Mouse (Mus musculus): ENCODE data around the gene Ank3. TPM values are rescaled to one million over a fixed set of nuclear protein-coding genes. Genes with fewer than 3 reads are reported as not detected.

Gene Ank3
- polyA plus RNA-seq, 1 experiment from 2014 or later, result 10.0 TPM

DNA sequence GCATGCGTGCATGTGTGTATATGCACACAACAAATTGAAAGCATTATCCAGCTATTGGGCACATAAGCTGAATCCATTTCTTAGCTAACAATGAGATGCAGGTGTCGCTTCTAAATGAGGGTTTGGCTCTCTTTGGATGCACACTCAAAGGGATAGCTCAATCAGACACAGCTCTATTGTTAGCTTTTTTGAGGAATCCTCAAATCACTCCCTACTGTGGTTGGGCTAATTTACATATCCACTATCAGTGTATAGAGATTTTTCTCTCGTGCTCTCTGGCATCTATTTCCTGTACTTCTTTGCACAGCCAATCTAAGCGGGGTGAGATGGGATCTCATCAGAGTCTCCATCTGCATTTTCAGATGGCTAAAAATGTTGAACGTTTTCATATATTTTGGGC lies 93.4 kb downstream of the Ank3 start:
- no peak for ATAC-seq
- H3K27ac ChIP-seq, result no peak overlapping the region
- no peaks in the 10 kb centered on the region for H3K4me1 ChIP-seq
- no peak overlapping the region for H3K4me3 ChIP-seq
- H3K9ac ChIP-seq, result no peak overlapping the region
- H3K36me3 ChIP-seq, result no peaks in the 10 kb centered on the region
- no peaks in the 10 kb centered on the region for H3K27me3 ChIP-seq (replicated peaks)
- H3K9me3 ChIP-seq (replicated peaks), result no peaks in the 10 kb centered on the region
- WGBS (ENCODE audit: insufficient replicate concordance), result 57% methylated on average over 5 of the region's 5 CpGs
- H3K4me2 ChIP-seq, result no peak overlapping the region

DNA sequence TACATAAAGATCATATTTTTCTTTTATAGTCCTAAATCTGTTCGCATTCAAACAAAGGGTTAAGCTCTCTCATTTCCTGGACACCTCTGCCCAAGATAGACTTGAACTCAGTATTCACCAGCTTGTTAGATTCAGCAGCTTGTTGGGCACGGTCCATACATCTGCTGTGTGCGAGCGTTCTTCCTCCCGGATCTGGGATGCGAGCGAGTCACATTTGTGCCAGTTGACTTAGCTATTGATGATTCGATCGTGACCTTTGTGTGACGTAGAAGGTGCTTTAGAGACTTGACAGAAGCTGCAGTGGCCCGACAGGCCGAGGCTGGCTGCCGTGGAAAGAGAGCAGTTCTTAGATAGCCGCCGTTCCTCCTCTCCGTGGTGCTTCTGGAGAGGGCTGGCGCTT lies 98.8 kb downstream of the Ank3 start:
- WGBS (ENCODE audit: insufficient replicate concordance), result 76% methylated on average over 17 of the region's 17 CpGs
- H3K4me1 ChIP-seq, result no peaks in the 10 kb centered on the region
- no peak overlapping the region for H3K4me3 ChIP-seq
- H3K36me3 ChIP-seq, result no peaks in the 10 kb centered on the region
- no peaks in the 10 kb centered on the region for H3K27me3 ChIP-seq (replicated peaks)
- H3K27ac ChIP-seq, result no peak overlapping the region
- H3K4me2 ChIP-seq, result no peak overlapping the region
- ATAC-seq, result no peak
- H3K9ac ChIP-seq, result no peak overlapping the region
- H3K9me3 ChIP-seq (replicated peaks), result no peaks in the 10 kb centered on the region

DNA sequence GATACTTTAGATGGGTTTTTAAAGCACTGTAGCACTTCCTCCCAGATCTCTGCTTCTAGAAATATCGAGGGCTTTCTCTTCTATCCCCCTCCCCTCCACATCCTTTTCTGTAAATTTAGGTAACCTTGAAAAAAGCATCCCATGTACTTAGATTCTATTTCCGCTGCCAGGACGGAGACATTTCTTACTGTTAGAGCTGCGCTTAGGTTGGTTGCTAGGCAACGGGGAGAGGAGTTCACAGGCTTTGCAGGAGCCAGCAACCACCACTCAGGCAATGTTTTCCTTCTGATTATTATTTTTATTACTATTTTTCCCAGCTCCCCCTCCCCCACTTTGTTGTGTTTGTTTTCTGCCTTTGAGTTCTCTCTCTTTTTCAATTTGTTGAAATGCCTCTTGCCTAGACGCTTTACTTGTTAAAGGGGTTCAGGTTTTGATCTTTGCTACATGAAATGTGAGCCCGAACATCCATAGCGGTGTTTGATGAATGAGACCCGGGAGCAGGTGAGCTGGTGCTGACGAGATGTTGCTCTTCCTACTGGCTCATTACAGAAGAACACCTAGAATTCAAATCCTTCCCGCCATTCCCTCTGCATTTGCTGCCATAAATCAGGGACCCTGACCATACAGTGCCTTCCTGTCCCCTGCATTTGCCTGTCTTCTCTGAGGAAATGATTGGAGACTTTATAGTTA lies 101.7 kb downstream of the Ank3 start:
- no peaks in the 10 kb centered on the region for H3K27me3 ChIP-seq (replicated peaks)
- no peaks in the 10 kb centered on the region for H3K4me1 ChIP-seq
- WGBS (ENCODE audit: insufficient replicate concordance), result 56% methylated on average over 11 of the region's 11 CpGs
- H3K4me3 ChIP-seq, result no peak overlapping the region
- no peaks in the 10 kb centered on the region for H3K36me3 ChIP-seq
- H3K9me3 ChIP-seq (replicated peaks), result no peaks in the 10 kb centered on the region
- no peak overlapping the region for H3K27ac ChIP-seq
- no peak for ATAC-seq
- H3K9ac ChIP-seq, result no peak overlapping the region
- H3K4me2 ChIP-seq, result no peak overlapping the region

DNA sequence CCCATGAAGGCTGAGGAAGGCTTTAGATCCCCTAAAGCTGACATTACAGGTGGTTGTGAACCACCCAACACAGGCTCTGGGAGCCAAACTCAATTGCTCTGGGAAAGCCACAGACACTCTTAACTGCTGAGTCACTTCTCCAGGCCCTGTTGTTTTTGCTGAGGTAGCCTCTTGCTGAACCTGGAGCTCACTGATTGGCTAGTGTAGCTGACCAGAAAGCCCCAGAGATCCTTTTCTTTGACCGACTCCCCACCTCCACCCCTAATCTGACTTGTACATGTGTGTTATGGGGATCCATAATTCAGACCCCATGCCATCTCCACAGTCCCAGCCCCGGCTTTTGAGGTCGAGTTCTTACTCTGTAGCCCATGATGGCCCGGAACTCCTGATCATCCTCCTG lies 105.2 kb downstream of the Ank3 start:
- WGBS (ENCODE audit: insufficient replicate concordance), result 70% methylated on average over 4 of the region's 4 CpGs
- no peak overlapping the region for H3K4me2 ChIP-seq
- no peaks in the 10 kb centered on the region for H3K27me3 ChIP-seq (replicated peaks)
- no peak overlapping the region for H3K27ac ChIP-seq
- no peaks in the 10 kb centered on the region for H3K36me3 ChIP-seq
- H3K9me3 ChIP-seq (replicated peaks), result no peaks in the 10 kb centered on the region
- H3K4me3 ChIP-seq, result no peak overlapping the region
- ATAC-seq, result 0 out of 2 replicates have a peak, but pooled peaks have one; percentile 13
- no peaks in the 10 kb centered on the region for H3K4me1 ChIP-seq
- H3K9ac ChIP-seq, result no peak overlapping the region

DNA sequence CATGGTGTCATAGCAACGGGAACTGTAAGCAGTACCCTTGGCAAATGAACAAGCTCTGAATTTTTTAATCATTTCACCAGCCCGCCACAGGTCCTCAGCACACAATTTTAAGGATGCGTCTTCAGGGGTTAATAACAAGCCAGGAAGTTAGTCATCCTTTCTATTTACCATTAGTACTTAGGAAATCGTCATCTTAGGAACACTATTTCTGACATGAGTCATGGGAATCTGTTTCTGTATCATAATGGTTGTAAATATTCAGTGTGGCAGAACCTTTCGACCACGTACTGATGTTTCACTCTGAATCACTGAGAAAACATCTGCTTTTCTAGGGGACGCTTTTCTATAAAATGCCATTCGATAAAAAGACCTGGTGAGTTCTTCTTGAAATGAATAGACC lies 109.1 kb downstream of the Ank3 start:
- H3K27me3 ChIP-seq (replicated peaks), result no peaks in the 10 kb centered on the region
- no peak overlapping the region for H3K4me2 ChIP-seq
- no peak overlapping the region for H3K9ac ChIP-seq
- H3K27ac ChIP-seq, result no peak overlapping the region
- no peak for ATAC-seq
- H3K36me3 ChIP-seq, result no peaks in the 10 kb centered on the region
- no peaks in the 10 kb centered on the region for H3K4me1 ChIP-seq
- WGBS (ENCODE audit: insufficient replicate concordance), result 68% methylated on average over 8 of the region's 8 CpGs
- H3K4me3 ChIP-seq, result no peak overlapping the region
- no peaks in the 10 kb centered on the region for H3K9me3 ChIP-seq (replicated peaks)

DNA sequence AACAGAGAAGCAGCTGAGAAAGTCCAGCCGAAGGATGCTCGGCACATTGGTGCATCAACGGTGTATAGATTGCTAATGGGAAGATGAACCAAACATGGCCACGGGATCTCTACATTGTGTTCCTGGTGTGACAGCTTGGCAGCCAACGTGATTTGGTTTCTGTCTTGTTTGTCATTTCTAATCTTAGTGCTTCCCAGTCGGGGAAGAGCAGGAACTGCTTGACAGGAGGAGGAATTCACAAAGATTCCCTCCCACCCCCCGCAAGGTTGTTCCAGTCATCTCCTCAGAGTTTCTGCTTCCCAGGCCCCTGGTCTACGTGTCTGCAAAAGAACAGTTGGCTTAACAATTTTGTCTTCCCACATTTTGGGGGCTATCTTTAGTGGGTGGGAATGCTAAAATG lies 111.8 kb downstream of the Ank3 start:
- Histone ChIP-seq H3K4me2 (no peak overlapping the region), H3K36me3 (no peaks in the 10 kb centered on the region), H3K27me3 (replicated peaks) (no peaks in the 10 kb centered on the region), H3K27ac (no peak overlapping the region), H3K4me3 (no peak overlapping the region), H3K9me3 (replicated peaks) (no peaks in the 10 kb centered on the region), H3K9ac (no peak overlapping the region), H3K4me1 (no peaks in the 10 kb centered on the region)
- ATAC-seq, result no peak
- WGBS (ENCODE audit: insufficient replicate concordance), result 57% methylated on average over 8 of the region's 8 CpGs

DNA sequence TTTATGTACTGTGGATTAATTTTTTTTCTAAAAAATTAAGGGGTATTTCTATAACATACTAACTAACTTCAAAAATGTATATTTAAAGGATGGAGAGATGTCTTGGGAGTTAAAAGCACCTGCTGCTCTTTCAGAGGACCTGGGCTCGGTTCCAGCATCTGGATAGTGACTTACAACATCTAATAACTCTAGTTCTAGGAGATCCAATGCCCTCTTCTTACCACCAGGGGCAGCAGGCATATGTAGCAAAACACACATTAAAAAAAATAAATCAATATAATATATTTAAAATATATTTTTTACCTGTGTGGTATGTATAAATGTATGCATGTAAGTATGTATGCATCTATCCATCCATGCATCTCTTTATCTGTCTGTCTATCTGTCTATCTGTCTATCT lies 112.7 kb downstream of the Ank3 start:
- no peak overlapping the region for H3K27ac ChIP-seq
- H3K9me3 ChIP-seq (replicated peaks), result no peaks in the 10 kb centered on the region
- no peak overlapping the region for H3K4me3 ChIP-seq
- ATAC-seq, result no peak
- WGBS (ENCODE audit: insufficient replicate concordance), result 61% methylated on average over 1 of the region's 1 CpGs
- no peaks in the 10 kb centered on the region for H3K4me1 ChIP-seq
- no peak overlapping the region for H3K9ac ChIP-seq
- no peaks in the 10 kb centered on the region for H3K36me3 ChIP-seq
- H3K4me2 ChIP-seq, result no peak overlapping the region
- H3K27me3 ChIP-seq (replicated peaks), result no peaks in the 10 kb centered on the region

DNA sequence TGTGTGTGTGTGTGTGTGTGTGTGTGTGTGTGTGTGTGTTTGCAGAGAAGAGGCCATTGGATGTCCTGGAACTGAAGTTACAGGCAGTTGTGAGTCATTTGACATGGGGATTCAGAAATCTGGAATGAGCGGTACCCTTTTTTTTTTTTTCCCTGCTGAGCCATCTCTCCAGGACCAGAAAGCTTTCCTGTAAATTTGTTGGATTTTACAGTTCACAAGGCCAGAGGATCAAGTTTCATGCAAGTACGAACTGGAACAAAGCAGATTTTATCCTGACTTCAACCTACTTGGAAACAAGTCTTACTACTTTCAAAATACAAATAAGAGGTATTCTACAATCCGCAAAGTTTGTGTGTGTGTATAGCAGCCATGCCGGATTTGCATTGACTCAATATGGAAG lies 123.4 kb downstream of the Ank3 start:
- Histone ChIP-seq H3K36me3 (no peaks in the 10 kb centered on the region), H3K4me1 (no peaks in the 10 kb centered on the region), H3K4me3 (no peak overlapping the region), H3K27ac (no peak overlapping the region), H3K9me3 (replicated peaks) (no peaks in the 10 kb centered on the region), H3K9ac (no peak overlapping the region), H3K27me3 (replicated peaks) (no peaks in the 10 kb centered on the region), H3K4me2 (no peak overlapping the region)
- WGBS (ENCODE audit: insufficient replicate concordance), result 71% methylated on average over 4 of the region's 4 CpGs
- ATAC-seq, result no peak

DNA sequence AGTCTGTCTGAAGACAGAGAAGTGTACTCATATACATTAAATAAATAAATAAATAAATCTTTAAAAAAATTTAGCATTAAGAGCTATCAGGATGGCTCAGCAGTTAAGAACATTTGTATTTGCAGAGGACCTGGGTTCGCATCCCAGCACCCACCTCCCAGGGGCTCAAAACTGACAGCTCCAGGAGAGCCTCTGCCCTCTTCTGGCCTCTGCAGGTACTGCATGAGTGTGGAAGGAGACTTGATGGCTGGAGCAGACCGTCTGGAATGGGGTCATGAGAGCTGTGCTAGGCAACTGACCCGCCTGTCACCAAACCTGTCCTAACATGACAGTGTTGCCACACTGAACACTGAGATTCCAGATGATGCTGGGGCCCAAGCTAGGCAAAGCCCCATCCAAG lies 124.6 kb downstream of the Ank3 start:
- H3K9me3 ChIP-seq (replicated peaks), result no peaks in the 10 kb centered on the region
- H3K4me2 ChIP-seq, result no peak overlapping the region
- no peaks in the 10 kb centered on the region for H3K27me3 ChIP-seq (replicated peaks)
- H3K4me3 ChIP-seq, result no peak overlapping the region
- WGBS (ENCODE audit: insufficient replicate concordance), result 48% methylated on average over 3 of the region's 3 CpGs
- no peaks in the 10 kb centered on the region for H3K36me3 ChIP-seq
- no peaks in the 10 kb centered on the region for H3K4me1 ChIP-seq
- no peak overlapping the region for H3K9ac ChIP-seq
- ATAC-seq, result no peak
- H3K27ac ChIP-seq, result no peak overlapping the region

DNA sequence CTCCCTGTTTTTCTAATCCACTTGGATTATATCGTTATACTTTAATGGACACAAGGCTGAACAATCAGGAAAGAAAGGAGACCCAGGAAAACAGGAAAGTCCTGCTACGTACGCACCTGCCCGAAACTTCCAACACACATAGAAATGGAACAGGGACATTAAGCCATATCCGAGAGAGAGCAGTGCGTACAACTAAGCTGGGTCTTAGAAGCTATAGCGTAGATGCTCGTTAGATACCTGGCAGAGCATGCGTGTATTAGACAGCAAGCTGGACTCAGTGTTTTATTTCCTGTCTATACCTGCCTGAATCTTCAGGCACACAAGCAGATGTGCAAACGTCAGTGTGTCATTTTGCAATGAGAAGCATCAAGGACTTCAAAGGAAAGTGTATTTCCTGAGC lies 128.7 kb downstream of the Ank3 start:
- no peak overlapping the region for H3K9ac ChIP-seq
- H3K4me2 ChIP-seq, result no peak overlapping the region
- no peak overlapping the region for H3K27ac ChIP-seq
- no peaks in the 10 kb centered on the region for H3K4me1 ChIP-seq
- no peaks in the 10 kb centered on the region for H3K9me3 ChIP-seq (replicated peaks)
- WGBS (ENCODE audit: insufficient replicate concordance), result 76% methylated on average over 10 of the region's 10 CpGs
- no peaks in the 10 kb centered on the region for H3K27me3 ChIP-seq (replicated peaks)
- no peak for ATAC-seq
- no peaks in the 10 kb centered on the region for H3K36me3 ChIP-seq
- no peak overlapping the region for H3K4me3 ChIP-seq

DNA sequence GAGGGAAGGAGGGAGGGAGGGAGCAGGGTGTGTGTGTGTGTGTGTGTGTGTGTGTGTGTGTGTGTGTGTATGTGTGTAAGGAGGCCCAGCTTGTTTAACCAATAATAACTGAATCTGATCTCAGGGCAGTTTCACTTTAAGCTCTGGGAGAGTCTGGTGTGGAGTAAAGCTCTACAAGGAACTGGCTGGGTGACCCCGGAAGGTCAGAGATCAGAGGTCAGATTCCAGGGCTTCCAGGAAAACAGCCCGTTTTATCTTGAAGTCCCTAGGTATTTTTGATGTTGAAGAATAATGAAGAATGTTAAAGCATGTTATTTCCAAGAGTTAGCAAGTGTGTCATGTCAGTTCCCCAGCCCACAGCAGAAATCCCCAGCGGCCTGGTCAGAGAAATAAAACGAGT lies 130.2 kb downstream of the Ank3 start:
- no peaks in the 10 kb centered on the region for H3K9me3 ChIP-seq (replicated peaks)
- H3K4me2 ChIP-seq, result no peak overlapping the region
- H3K9ac ChIP-seq, result no peak overlapping the region
- ATAC-seq, result no peak
- WGBS (ENCODE audit: insufficient replicate concordance), result 70% methylated on average over 4 of the region's 4 CpGs
- no peak overlapping the region for H3K27ac ChIP-seq
- no peaks in the 10 kb centered on the region for H3K4me1 ChIP-seq
- no peaks in the 10 kb centered on the region for H3K36me3 ChIP-seq
- H3K27me3 ChIP-seq (replicated peaks), result no peaks in the 10 kb centered on the region
- H3K4me3 ChIP-seq, result no peak overlapping the region

DNA sequence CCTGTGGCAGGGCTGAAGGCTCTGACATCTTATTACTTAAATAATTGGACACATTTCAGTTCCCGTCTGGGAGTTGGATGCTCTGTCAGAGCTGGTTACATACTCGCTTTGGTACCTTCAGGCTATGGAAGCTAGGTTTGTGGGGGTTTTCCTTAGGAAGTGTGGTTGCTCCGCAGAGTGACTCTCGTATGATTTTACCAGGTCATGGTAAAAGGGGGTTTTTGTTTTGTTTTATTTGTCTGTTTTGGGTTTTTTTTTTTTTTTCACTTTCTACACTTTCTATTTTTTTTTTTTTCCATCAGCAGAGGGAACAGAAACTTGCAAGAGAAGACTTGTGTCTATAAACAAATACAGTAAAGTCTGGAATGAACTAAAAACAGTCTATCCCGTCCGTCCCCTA lies 131.8 kb downstream of the Ank3 start:
- no peak overlapping the region for H3K9ac ChIP-seq
- H3K9me3 ChIP-seq (replicated peaks), result no peaks in the 10 kb centered on the region
- H3K4me3 ChIP-seq, result no peak overlapping the region
- WGBS (ENCODE audit: insufficient replicate concordance), result 73% methylated on average over 6 of the region's 6 CpGs
- no peaks in the 10 kb centered on the region for H3K4me1 ChIP-seq
- no peak overlapping the region for H3K27ac ChIP-seq
- H3K36me3 ChIP-seq, result no peaks in the 10 kb centered on the region
- H3K27me3 ChIP-seq (replicated peaks), result no peaks in the 10 kb centered on the region
- no peak overlapping the region for H3K4me2 ChIP-seq
- no peak for ATAC-seq

DNA sequence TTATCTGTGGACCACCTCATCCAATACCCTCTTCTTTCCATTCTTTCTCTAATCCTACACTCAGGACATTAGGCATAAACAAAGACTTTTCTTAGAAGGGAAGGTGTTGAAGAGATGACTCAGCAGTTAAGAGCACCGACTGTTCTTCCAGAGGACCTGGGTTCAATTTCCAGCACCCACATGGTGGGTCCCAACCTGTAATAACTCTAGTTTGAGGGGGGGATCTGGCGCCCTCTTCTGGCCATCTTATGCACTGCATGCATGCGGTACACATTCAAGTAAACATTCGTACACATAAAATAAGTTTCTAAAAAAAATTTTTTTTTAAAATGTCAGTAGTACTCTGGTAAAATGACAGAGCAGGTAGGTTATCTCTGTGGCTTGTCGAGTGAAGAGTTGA lies 133.0 kb downstream of the Ank3 start:
- WGBS (ENCODE audit: insufficient replicate concordance), result 60% methylated on average over 5 of the region's 5 CpGs
- Histone ChIP-seq H3K4me1 (no peaks in the 10 kb centered on the region), H3K9ac (no peak overlapping the region), H3K9me3 (replicated peaks) (no peaks in the 10 kb centered on the region), H3K27ac (no peak overlapping the region), H3K4me2 (no peak overlapping the region), H3K27me3 (replicated peaks) (no peaks in the 10 kb centered on the region), H3K36me3 (no peaks in the 10 kb centered on the region), H3K4me3 (no peak overlapping the region)
- ATAC-seq, result no peak
